Mouse (Mus musculus) urinary bladder, postnatal 25 days (tissue): ENCODE results near the gene Olfr1152.

Experiments
- DNase-seq: peaks from one replicate; pipeline ENCODE4 v3.0.0; 2022; ENCODE audit warnings: low spot score

Gene Olfr1152

GRCm38 (mm10) chr2:87866192-87866591 lies at the start of gene Olfr1152:
Olfr1152 (plus strand) TSS chr2:87866492.
- DNase-seq: no peak

GRCm38 (mm10) chr2:87830233-87830632 lies 36.1 kb upstream of the Olfr1152 start, which contains the start of gene Olfr1148:
Olfr1148 (plus strand) TSS chr2:87830533.
- DNase-seq: no peak

- DNase-seq: no peak
Observed at GRCm38 (mm10) chr2:87843693-87844092, 22.6 kb upstream of the Olfr1152 start, which contains the start of gene Olfr1150-ps1. Olfr1150-ps1 (plus strand) TSS chr2:87843993.

GRCm38 (mm10) chr2:87855562-87855961 lies 10.7 kb upstream of the Olfr1152 start, which contains the start of gene Olfr1151:
Olfr1151 (plus strand) TSS chr2:87855862.
- no peak for DNase-seq

- DNase-seq: no peak
Observed at GRCm38 (mm10) chr2:87894662-87895061, 28.4 kb downstream of the Olfr1152 start, which contains the start of gene Olfr1153. Olfr1153 (plus strand) TSS chr2:87894962.

GRCm38 (mm10) chr2:87905066-87905465 lies 38.8 kb downstream of the Olfr1152 start, which contains the start of gene Olfr1154:
Olfr1154 (minus strand) TSS chr2:87905166.
- no peak for DNase-seq
